Mouse (Mus musculus): ENCODE measurements around the gene Fbxl18. TPM values are rescaled to one million over a fixed set of nuclear protein-coding genes. Genes with fewer than 3 reads are reported as not detected.
A peak's percentile ranks its signal among the peaks of the same experiment; 100 is the strongest.

The Fbxl18 gene
- 8.5 and 8.9 TPM in 2 replicates for polyA plus RNA-seq (2012; rRNA removed)

DNA sequence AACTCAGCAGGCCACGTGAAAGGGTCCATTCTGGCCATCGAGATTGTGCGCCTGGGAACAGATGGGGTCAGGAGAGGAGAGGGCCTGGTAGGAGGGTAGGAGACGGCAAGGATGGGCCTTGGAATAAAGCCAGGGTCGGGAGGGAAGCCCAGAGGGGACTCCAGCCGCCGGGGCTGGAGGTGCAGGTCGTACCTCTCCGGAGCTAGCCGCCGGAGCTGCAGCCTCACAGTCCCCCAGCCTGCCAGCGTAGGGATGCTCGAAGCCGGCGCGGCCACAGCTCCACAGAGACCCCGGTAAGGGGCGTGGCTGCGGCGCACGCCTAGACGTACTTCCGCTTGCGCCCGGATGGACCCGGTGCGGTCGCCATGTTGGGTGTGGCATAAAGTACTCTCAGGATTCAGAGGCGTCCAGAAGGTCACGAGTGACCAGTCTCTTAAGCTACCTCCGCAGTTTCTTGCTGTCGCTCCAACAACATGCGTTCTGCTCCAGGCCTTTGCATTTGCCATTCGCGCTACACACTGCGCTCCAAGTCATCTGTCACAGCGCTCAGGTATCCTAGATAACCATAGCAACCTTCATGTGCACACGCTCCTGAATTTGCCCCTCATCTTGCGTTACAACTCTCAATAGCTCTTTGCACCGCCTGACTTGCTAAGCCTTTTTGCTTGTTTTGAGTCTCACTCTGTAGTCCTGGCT lies at the start of gene Fbxl18:
Gene Fbxl18 (minus strand): TSS at position 504 of the 696 bp plus-strand sequence.
- peak within 1 kb of the TSS; percentile 91 for H3K27ac ChIP-seq (ENCODE audit: control insufficient read depth, insufficient read depth, low read depth, low read length)
- peaks cover 13% of the 10 kb centered on the region for H3K4me1 ChIP-seq (ENCODE audit: control insufficient read depth, insufficient read depth, low read length)
- H3K36me3 ChIP-seq (ENCODE audit: control insufficient read depth, insufficient read depth, low read length): no peaks in the 10 kb centered on the region
- TF ChIP-seq POLR2A (IDR thresholded peaks at IDR 0.05; ENCODE audit: control insufficient read depth, low read depth, low read length): peak; percentile 83
- no peak for TF ChIP-seq CTCF (IDR thresholded peaks at IDR 0.05; ENCODE audit: control insufficient read depth, insufficient read depth, insufficient replicate concordance, low read depth, low read length)
- H3K27me3 ChIP-seq (ENCODE audit: control insufficient read depth, insufficient read depth, low read length): no peaks in the 10 kb centered on the region
- H3K4me3 ChIP-seq (ENCODE audit: control insufficient read depth, low read depth, low read length): peak within 1 kb of the TSS; percentile 95

- no peak overlapping the region for H3K4me3 ChIP-seq (ENCODE audit: control insufficient read depth, low read depth, low read length)
- TF ChIP-seq CTCF (IDR thresholded peaks at IDR 0.05; ENCODE audit: control insufficient read depth, insufficient read depth, insufficient replicate concordance, low read depth, low read length): peak; percentile 3; the same call in 1 of the 2 replicates
- no peak for TF ChIP-seq POLR2A (IDR thresholded peaks at IDR 0.05; ENCODE audit: control insufficient read depth, low read depth, low read length)
- no peak overlapping the region for H3K27ac ChIP-seq (ENCODE audit: control insufficient read depth, insufficient read depth, low read depth, low read length)
- H3K4me1 ChIP-seq (ENCODE audit: control insufficient read depth, insufficient read depth, low read length): peaks cover 9% of the 10 kb centered on the region
- H3K36me3 ChIP-seq (ENCODE audit: control insufficient read depth, insufficient read depth, low read length): no peaks in the 10 kb centered on the region
- H3K27me3 ChIP-seq (ENCODE audit: control insufficient read depth, insufficient read depth, low read length): no peaks in the 10 kb centered on the region
These were observed 45.2 kb upstream of the Fbxl18 start for GRCm38 (mm10) chr5:142940393-142940792.

DNA sequence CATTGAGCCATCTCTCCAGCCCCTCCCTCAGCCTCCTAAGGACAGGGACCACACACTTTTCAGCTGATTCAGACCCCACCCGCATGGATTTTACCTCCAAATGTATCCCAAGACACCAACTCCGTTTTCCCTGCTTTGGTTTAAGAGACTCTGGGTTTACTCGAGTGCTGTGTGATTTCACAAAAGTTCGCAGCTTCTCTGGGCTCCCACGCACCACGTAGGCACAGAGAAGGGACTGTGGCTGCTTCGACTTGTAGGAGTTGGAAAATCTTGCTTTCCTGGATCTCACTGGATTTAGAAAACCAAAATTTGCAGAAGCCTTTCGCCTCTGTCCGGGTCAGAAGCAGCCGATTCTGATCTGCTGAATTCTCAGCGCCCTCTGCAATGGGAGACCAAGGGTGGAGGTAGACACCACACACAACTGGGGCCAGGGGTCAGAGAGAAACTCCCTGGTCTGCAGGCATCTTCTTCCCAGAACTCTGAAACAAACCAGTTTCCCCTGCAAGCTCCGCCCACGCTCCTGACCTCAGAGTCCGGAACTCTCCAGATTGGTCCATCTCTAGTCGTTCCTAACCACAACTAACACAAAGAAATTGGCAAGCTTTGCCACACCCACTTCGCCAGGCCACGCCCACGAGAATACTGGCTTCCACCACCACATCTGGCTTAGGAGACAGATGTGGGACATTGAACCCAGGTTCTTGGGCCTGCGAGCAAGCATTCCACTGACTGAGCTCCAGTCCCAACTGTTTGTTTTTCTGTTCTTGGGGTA lies 42.9 kb upstream of the Fbxl18 start:
- TF ChIP-seq POLR2A (IDR thresholded peaks at IDR 0.05; ENCODE audit: control insufficient read depth, low read depth, low read length) (no peak), CTCF (IDR thresholded peaks at IDR 0.05; ENCODE audit: control insufficient read depth, insufficient read depth, insufficient replicate concordance, low read depth, low read length) (no peak)
- Histone ChIP-seq H3K36me3 (ENCODE audit: control insufficient read depth, insufficient read depth, low read length) (no peaks in the 10 kb centered on the region), H3K4me3 (ENCODE audit: control insufficient read depth, low read depth, low read length) (no peak overlapping the region), H3K4me1 (ENCODE audit: control insufficient read depth, insufficient read depth, low read length) (peaks cover 9% of the 10 kb centered on the region), H3K27ac (ENCODE audit: control insufficient read depth, insufficient read depth, low read depth, low read length) (no peak overlapping the region), H3K27me3 (ENCODE audit: control insufficient read depth, insufficient read depth, low read length) (no peaks in the 10 kb centered on the region)

GRCm38 (mm10) chr5:142936336-142936719 lies 41.1 kb upstream of the Fbxl18 start:
- Histone ChIP-seq H3K27me3 (ENCODE audit: control insufficient read depth, insufficient read depth, low read length) (no peaks in the 10 kb centered on the region), H3K4me3 (ENCODE audit: control insufficient read depth, low read depth, low read length) (no peak overlapping the region), H3K27ac (ENCODE audit: control insufficient read depth, insufficient read depth, low read depth, low read length) (no peak overlapping the region), H3K4me1 (ENCODE audit: control insufficient read depth, insufficient read depth, low read length) (peaks cover 9% of the 10 kb centered on the region), H3K36me3 (ENCODE audit: control insufficient read depth, insufficient read depth, low read length) (no peaks in the 10 kb centered on the region)
- TF ChIP-seq POLR2A (IDR thresholded peaks at IDR 0.05; ENCODE audit: control insufficient read depth, low read depth, low read length) (no peak), CTCF (IDR thresholded peaks at IDR 0.05; ENCODE audit: control insufficient read depth, insufficient read depth, insufficient replicate concordance, low read depth, low read length) (peak; percentile 99)

DNA sequence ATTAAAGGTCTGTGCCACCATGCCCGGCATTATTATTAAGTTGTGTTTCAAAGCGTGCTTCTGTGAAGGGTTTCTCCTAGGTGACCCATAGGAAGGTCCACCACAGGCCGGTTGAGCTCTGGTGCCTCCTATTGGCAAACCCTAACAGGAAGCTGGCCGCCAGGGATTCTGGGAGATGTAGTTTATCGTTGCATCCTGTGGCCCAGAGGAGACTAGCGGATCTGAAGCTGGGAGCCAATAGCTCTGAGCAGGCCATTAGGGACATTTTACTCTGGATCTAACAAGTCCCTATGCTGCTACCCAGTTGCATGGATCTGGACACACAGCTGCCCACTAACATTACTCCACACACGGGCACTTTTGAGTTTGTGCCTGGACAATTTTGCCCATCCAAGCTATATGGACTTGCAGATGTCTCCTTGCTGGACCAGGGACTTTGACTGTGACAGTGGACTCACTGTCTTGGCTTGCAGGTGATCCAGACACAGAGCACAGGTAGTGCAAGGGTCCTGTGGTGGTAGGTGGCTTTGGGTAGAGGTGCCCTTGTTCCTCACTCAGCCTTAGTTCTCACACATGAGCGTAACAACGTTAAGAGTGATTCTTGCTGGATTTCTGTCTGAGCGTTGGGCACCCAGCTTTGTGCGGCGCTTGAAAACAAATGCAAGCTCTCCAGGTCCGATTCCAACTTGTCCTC lies 40.6 kb upstream of the Fbxl18 start:
- H3K36me3 ChIP-seq (ENCODE audit: control insufficient read depth, insufficient read depth, low read length): no peaks in the 10 kb centered on the region
- TF ChIP-seq CTCF (IDR thresholded peaks at IDR 0.05; ENCODE audit: control insufficient read depth, insufficient read depth, insufficient replicate concordance, low read depth, low read length): peak; percentile 29; the same call in 1 of the 2 replicates
- no peak for TF ChIP-seq POLR2A (IDR thresholded peaks at IDR 0.05; ENCODE audit: control insufficient read depth, low read depth, low read length)
- no peak overlapping the region for H3K4me3 ChIP-seq (ENCODE audit: control insufficient read depth, low read depth, low read length)
- peaks cover 9% of the 10 kb centered on the region for H3K4me1 ChIP-seq (ENCODE audit: control insufficient read depth, insufficient read depth, low read length)
- H3K27ac ChIP-seq (ENCODE audit: control insufficient read depth, insufficient read depth, low read depth, low read length): no peak overlapping the region
- no peaks in the 10 kb centered on the region for H3K27me3 ChIP-seq (ENCODE audit: control insufficient read depth, insufficient read depth, low read length)

GRCm38 (mm10) chr5:142932731-142933130 lies 37.5 kb upstream of the Fbxl18 start:
- TF ChIP-seq POLR2A (IDR thresholded peaks at IDR 0.05; ENCODE audit: control insufficient read depth, low read depth, low read length): no peak
- TF ChIP-seq CTCF (IDR thresholded peaks at IDR 0.05; ENCODE audit: control insufficient read depth, insufficient read depth, insufficient replicate concordance, low read depth, low read length): no peak
- Histone ChIP-seq H3K4me3 (ENCODE audit: control insufficient read depth, low read depth, low read length) (no peak overlapping the region), H3K27ac (ENCODE audit: control insufficient read depth, insufficient read depth, low read depth, low read length) (no peak overlapping the region), H3K36me3 (ENCODE audit: control insufficient read depth, insufficient read depth, low read length) (no peaks in the 10 kb centered on the region), H3K27me3 (ENCODE audit: control insufficient read depth, insufficient read depth, low read length) (peaks cover 4% of the 10 kb centered on the region), H3K4me1 (ENCODE audit: control insufficient read depth, insufficient read depth, low read length) (peaks cover 7% of the 10 kb centered on the region)
